Mouse (Mus musculus): ENCODE data around the gene Rab22a. TPM values are rescaled to one million over a fixed set of nuclear protein-coding genes. Genes with fewer than 3 reads are reported as not detected.

Rab22a gene
- polyA plus RNA-seq, 1 experiment from 2014 or later: 33.2 TPM

DNA sequence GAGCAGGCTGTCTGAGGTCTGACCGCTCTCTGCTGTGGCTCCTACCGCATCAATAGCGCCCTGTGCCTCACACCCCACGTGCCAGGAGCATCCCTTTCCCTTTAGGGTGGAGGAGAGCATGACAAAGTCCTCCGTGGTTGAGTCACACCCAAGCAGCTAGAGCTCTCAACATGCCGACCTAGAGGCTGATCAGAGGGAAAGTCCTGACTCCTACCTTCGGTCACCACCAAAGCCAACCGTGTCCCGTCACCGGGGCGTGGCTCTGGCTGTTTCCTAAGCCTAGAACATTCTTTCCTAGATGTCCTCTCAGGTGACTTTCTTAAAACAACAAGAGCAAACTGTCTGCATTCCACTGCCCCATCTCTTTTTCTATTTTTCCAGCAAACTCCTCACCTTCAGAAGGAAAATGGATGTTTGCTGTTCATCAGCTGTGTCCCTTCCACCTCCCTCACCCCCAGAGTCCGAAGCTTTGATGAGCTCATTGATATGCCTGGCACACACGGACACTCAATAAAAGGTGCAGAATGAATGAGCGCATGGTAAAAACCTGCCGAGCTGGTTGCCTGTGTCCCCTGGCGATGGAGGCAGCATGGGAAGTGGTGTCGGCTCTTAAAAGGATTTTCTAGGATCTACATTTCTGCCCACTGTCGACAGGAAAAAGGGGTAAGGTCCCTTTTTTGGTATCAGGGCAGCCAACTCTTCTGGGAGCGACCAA lies 12.2 kb upstream of the Rab22a start:
- 77% methylated on average over 19 of the region's 19 CpGs for WGBS
- Histone ChIP-seq H3K4me3 (no peak overlapping the region), H3K36me3 (ENCODE audit: poor library complexity, severe bottlenecking) (peaks cover 6% of the 10 kb centered on the region; the same call in 1 of the 2 replicates), H3K9me3 (replicated peaks) (peaks cover 3% of the 10 kb centered on the region; the same call in 1 of the 2 replicates), H3K4me1 (peaks cover 8% of the 10 kb centered on the region), H3K4me2 (no peak overlapping the region), H3K27me3 (peaks cover 27% of the 10 kb centered on the region), H3K27ac (no peak overlapping the region), H3K9ac (no peak overlapping the region)
- ATAC-seq: no peak

GRCm38 (mm10) chr2:173649762-173650161 lies 9.8 kb upstream of the Rab22a start:
- 89% methylated on average over 10 of the region's 10 CpGs for WGBS
- no peak overlapping the region for H3K27ac ChIP-seq

DNA sequence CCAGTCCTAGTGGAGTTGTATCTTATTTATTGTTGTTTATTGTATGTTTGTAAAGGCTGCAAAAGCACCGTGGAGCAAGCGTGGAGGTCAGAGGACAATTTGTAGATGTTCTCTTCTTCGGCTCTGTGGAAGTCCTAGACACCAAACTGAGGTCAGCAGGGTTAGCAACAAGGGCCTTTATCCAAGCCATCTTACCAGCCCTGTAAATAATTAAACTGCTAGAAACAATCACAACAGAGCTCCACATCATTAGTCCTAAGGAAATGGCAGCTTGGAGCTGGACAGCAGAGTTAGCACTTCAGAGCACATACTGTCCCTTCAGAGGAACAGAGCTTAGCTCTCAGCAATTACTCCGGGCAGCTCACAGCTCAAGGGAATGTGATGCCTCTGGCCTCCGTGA lies 6.0 kb upstream of the Rab22a start:
- Histone ChIP-seq H3K27ac (no peak overlapping the region), H3K27me3 (no peaks in the 10 kb centered on the region), H3K36me3 (ENCODE audit: poor library complexity, severe bottlenecking) (peaks cover 6% of the 10 kb centered on the region; the same call in 1 of the 2 replicates), H3K4me3 (no peak overlapping the region), H3K4me2 (no peak overlapping the region), H3K9me3 (replicated peaks) (no peaks in the 10 kb centered on the region), H3K9ac (no peak overlapping the region), H3K4me1 (peaks cover 8% of the 10 kb centered on the region; the same call in 1 of the 2 replicates)
- no peak for ATAC-seq
- WGBS: 90% methylated on average over 5 of the region's 5 CpGs

More at GRCm38 (mm10) chr2:173649762-173650161, 9.8 kb upstream of the Rab22a start:
- peaks cover 3% of the 10 kb centered on the region; the same call in 1 of the 2 replicates for H3K9me3 ChIP-seq (replicated peaks)
- H3K9ac ChIP-seq: no peak overlapping the region
- no peak overlapping the region for H3K4me2 ChIP-seq
- no peak overlapping the region for H3K4me3 ChIP-seq
- peaks cover 4% of the 10 kb centered on the region; the same call in 1 of the 2 replicates for H3K4me1 ChIP-seq
- peaks cover 6% of the 10 kb centered on the region; the same call in 1 of the 2 replicates for H3K36me3 ChIP-seq (ENCODE audit: poor library complexity, severe bottlenecking)
- no peak for ATAC-seq
- peaks cover 12% of the 10 kb centered on the region; the same call in 1 of the 2 replicates for H3K27me3 ChIP-seq

DNA sequence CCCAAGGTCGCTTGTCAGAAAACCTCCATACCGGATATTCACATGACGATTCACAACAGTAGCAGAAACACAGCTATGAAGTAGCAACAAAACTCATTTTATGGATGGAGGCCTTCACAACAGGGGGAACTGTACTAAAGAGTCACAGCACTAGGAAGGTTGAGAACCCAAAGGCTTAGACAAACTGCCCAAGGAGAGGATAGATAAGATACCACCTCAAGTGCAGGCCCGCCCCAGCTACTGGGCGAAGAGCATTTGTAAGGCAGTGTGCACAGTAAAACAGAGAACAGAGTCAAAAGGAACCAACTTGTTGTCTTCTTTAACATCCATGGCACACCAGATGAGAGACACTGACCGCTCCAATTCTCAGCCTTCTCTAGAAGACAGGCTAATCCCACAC lies 1.8 kb upstream of the Rab22a start:
- Histone ChIP-seq H3K36me3 (ENCODE audit: poor library complexity, severe bottlenecking) (peaks cover 8% of the 10 kb centered on the region), H3K4me2 (no peak overlapping the region), H3K9me3 (replicated peaks) (no peaks in the 10 kb centered on the region), H3K27me3 (no peaks in the 10 kb centered on the region), H3K27ac (no peak overlapping the region), H3K9ac (no peak overlapping the region), H3K4me1 (peaks cover 28% of the 10 kb centered on the region), H3K4me3 (no peak overlapping the region)
- no peak for ATAC-seq
- 95% methylated on average over 6 of the region's 6 CpGs for WGBS

DNA sequence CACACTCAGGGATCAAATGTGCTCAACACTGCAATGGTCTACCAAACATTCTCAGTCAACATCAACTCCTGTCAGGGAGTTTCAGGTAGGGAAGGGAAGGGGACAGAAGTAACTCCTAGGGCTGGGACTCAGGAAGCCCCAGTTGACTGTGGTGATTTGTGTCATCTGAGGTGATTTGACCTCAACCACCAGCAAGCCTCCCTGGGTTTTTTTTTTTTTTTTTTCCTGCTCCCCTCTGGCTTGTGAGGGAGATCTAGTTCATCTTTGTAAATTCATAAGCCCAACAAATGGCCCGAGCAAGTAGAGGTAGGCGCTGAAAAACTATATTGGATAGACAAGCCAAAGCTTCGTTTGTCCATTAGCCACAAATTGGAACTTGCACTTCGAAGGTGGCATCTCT lies 1.0 kb upstream of the Rab22a start:
- H3K4me3 ChIP-seq: peak overlapping the region; percentile 93; the same call in 1 of the 2 replicates
- no peak for ATAC-seq
- H3K27me3 ChIP-seq: no peaks in the 10 kb centered on the region
- H3K9ac ChIP-seq: no peak overlapping the region
- peaks cover 28% of the 10 kb centered on the region for H3K4me1 ChIP-seq
- peak overlapping the region; percentile 87 for H3K4me2 ChIP-seq
- 93% methylated on average over 4 of the region's 4 CpGs for WGBS
- no peaks in the 10 kb centered on the region for H3K9me3 ChIP-seq (replicated peaks)
- H3K27ac ChIP-seq: no peak overlapping the region
- H3K36me3 ChIP-seq (ENCODE audit: poor library complexity, severe bottlenecking): peaks cover 16% of the 10 kb centered on the region

- ATAC-seq: peak; percentile 79; the same call in 1 of the 2 replicates
- peak overlapping the region; percentile 87 for H3K4me2 ChIP-seq
- no peaks in the 10 kb centered on the region for H3K27me3 ChIP-seq
- H3K9ac ChIP-seq: peak overlapping the region; percentile 91
- peaks cover 32% of the 10 kb centered on the region for H3K36me3 ChIP-seq (ENCODE audit: poor library complexity, severe bottlenecking)
- 1% methylated on average over 39 of the region's 52 CpGs for WGBS
- peaks cover 28% of the 10 kb centered on the region for H3K4me1 ChIP-seq
- H3K9me3 ChIP-seq (replicated peaks): no peaks in the 10 kb centered on the region
- H3K27ac ChIP-seq: no peak overlapping the region; the same call in 1 of the 2 replicates
- H3K4me3 ChIP-seq: peak overlapping the region; percentile 93
These were observed 545 bp downstream of the Rab22a start for GRCm38 (mm10) chr2:173659926-173660684.

DNA sequence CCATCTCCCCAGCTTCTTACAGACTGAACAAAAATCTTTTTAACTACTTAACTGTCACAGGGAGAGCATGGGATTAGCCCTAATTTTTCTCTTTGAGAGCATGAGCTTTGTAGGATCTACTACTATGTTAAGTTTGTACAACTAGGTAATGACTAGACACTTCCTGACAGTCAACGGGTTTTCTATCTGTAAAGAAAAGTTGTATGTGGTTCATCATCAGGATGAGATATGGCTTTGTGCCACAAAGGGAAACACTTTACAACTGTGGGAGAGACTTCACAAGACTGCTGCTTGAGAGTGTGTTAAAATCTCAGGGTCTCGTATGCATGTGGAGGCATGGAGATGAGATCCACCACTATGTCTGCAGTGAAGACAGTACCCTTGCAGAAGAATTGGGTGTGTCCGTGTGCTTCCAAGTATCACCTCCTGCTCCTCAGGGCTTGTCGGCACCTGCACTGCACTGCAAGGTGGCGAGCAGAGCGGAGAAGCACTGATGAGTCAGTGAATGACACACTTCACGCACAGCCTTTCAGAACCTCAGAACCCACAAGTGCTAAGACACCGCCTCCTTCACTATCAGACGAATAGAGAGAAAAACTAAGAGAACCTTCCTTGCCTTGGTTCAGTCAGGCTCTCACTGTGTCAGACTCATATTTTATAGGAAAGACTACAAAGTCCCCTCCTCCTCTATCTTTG lies 2.8 kb downstream of the Rab22a start:
- Histone ChIP-seq H3K9me3 (replicated peaks) (no peaks in the 10 kb centered on the region), H3K4me1 (peaks cover 28% of the 10 kb centered on the region), H3K9ac (no peak overlapping the region), H3K27ac (no peak overlapping the region), H3K36me3 (ENCODE audit: poor library complexity, severe bottlenecking) (peaks cover 44% of the 10 kb centered on the region), H3K4me2 (no peak overlapping the region), H3K4me3 (no peak overlapping the region), H3K27me3 (no peaks in the 10 kb centered on the region)
- 95% methylated on average over 9 of the region's 9 CpGs for WGBS
- ATAC-seq: no peak

DNA sequence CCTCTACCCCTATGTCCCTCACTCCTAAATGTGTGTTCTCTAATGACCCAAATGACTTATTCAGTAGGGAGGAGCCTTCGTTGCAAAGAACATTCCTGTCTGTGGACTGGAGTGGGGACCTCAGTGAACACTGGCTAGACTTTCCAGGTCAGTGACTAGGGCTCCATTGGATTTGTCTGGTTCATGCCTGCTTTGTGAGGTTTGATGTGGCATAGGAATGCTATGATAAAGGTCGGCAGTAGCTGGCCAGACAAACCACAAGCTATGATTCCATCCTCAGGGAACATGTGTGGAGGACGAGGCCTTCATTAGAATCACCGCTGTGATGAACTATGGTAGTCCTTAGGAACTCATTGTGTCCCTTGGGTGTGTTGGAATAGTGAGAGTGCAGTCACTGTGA lies 5.2 kb downstream of the Rab22a start:
- H3K27me3 ChIP-seq: no peaks in the 10 kb centered on the region
- no peak overlapping the region for H3K27ac ChIP-seq
- H3K36me3 ChIP-seq (ENCODE audit: poor library complexity, severe bottlenecking): peaks cover 46% of the 10 kb centered on the region
- 92% methylated on average over 4 of the region's 4 CpGs for WGBS
- peaks cover 13% of the 10 kb centered on the region for H3K4me1 ChIP-seq
- no peaks in the 10 kb centered on the region for H3K9me3 ChIP-seq (replicated peaks)
- H3K9ac ChIP-seq: no peak overlapping the region
- no peak for ATAC-seq
- H3K4me3 ChIP-seq: no peak overlapping the region
- H3K4me2 ChIP-seq: no peak overlapping the region

GRCm38 (mm10) chr2:173665271-173665670 lies 5.7 kb downstream of the Rab22a start:
- H3K9me3 ChIP-seq (replicated peaks): no peaks in the 10 kb centered on the region
- 91% methylated on average over 2 of the region's 2 CpGs for WGBS
- no peak overlapping the region for H3K9ac ChIP-seq
- no peak overlapping the region for H3K4me3 ChIP-seq
- no peaks in the 10 kb centered on the region for H3K27me3 ChIP-seq
- ATAC-seq: no peak
- no peak overlapping the region for H3K4me2 ChIP-seq
- peaks cover 46% of the 10 kb centered on the region for H3K36me3 ChIP-seq (ENCODE audit: poor library complexity, severe bottlenecking)
- H3K27ac ChIP-seq: no peak overlapping the region
- H3K4me1 ChIP-seq: peaks cover 10% of the 10 kb centered on the region

DNA sequence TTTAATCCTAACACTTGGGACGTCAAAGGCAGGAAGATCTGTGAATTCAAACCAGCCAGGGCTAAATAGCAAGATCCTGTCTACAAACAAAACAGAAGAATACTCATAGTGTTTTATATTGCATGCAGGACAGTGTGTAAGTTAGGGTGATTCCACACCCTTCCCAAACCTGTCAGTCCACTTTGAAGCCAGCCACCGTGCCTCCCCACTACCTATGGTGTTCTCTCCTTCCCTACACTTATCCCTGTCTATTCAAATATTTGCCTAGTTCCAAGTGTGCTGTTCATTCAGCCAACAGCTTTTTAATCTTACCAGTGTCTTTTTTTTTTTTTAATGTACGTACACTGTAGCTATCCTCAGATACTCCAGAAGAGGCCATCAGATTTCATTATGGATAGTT lies 7.3 kb downstream of the Rab22a start:
- Histone ChIP-seq H3K9me3 (replicated peaks) (no peaks in the 10 kb centered on the region), H3K9ac (no peak overlapping the region), H3K4me3 (no peak overlapping the region), H3K4me2 (no peak overlapping the region), H3K27ac (no peak overlapping the region), H3K4me1 (peaks cover 5% of the 10 kb centered on the region; the same call in 1 of the 2 replicates), H3K27me3 (no peaks in the 10 kb centered on the region), H3K36me3 (ENCODE audit: poor library complexity, severe bottlenecking) (peaks cover 46% of the 10 kb centered on the region)
- 94% methylated on average over 3 of the region's 3 CpGs for WGBS
- ATAC-seq: no peak

DNA sequence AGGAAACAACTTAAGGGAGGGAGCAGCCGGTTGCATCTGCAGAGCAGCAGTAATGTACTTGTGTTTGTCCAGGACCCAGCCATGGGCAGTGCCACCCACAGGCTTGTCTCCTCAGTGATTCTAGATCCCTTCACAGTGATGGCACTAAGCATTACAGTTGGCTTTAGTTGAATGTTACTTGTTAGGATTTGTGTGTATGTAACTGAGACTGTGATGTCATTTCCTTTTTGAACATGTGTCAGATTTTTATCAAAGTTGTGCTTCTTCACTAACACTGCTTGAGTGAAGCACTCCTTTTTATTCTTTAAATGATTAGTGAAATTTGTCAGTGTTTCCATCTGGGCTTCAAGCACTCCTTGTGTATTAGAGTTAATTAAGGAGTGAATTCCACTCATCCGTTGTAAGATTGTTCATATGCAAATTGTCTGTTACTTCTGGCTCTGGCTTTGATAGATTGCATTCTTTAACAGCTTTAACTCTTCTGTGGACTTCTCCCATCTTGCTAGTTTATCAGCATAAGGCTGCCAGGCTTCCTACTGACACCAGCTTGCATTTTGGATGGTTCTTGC lies 12.9 kb downstream of the Rab22a start:
- 39% methylated on average over 2 of the region's 2 CpGs for WGBS
- no peaks in the 10 kb centered on the region for H3K27me3 ChIP-seq
- no peak overlapping the region for H3K4me3 ChIP-seq
- no peak overlapping the region for H3K9ac ChIP-seq
- H3K4me2 ChIP-seq: no peak overlapping the region
- H3K27ac ChIP-seq: no peak overlapping the region
- ATAC-seq: peak; percentile 27; the same call in 1 of the 2 replicates
- H3K9me3 ChIP-seq (replicated peaks): no peaks in the 10 kb centered on the region
- peaks cover 22% of the 10 kb centered on the region for H3K4me1 ChIP-seq
- peaks cover 17% of the 10 kb centered on the region for H3K36me3 ChIP-seq (ENCODE audit: poor library complexity, severe bottlenecking)
